Mouse (Mus musculus) adrenal gland (tissue): ENCODE measurements around the gene Rdm1.
"Not testable (repeated sequence)": the region's sequence is repeated elsewhere in the genome, so short reads cannot be mapped to it uniquely, and the experiment has no call there.

Source experiments
- intact Hi-C: fragments of 180-260 bp; cut with DNase I; formaldehyde crosslinking; loops from one replicate; pipeline ENCODE4 v1.15.1; 2025
- long read RNA-seq, 2 experiments: library from polyadenylated mRNA; unstranded; transcript quantifications; one replicate each; pipeline ENCODE4 v2.0.0; 2020; ENCODE audit warnings: borderline replicate concordance in 1 of 2; ENCODE audit not compliant: insufficient replicate concordance in 1 of 2

Gene Rdm1
- long read RNA-seq, experiment 1, transcript Rdm1-201 (7 exons, 1,124 nt), result major isoform, 76 of 83 reads
- long read RNA-seq, experiment 1, partial matches to known transcripts, result 0 of 83 reads
- long read RNA-seq, experiment 1, other reads (novel, unspliced or antisense), result 7 of 83 reads
- long read RNA-seq, experiment 2, transcript Rdm1-201 (7 exons, 1,124 nt), result major isoform, 92 of 102 reads
- long read RNA-seq, experiment 2, partial matches to known transcripts, result 0 of 102 reads
- long read RNA-seq, experiment 2, other reads (novel, unspliced or antisense), result 10 of 102 reads

DNA sequence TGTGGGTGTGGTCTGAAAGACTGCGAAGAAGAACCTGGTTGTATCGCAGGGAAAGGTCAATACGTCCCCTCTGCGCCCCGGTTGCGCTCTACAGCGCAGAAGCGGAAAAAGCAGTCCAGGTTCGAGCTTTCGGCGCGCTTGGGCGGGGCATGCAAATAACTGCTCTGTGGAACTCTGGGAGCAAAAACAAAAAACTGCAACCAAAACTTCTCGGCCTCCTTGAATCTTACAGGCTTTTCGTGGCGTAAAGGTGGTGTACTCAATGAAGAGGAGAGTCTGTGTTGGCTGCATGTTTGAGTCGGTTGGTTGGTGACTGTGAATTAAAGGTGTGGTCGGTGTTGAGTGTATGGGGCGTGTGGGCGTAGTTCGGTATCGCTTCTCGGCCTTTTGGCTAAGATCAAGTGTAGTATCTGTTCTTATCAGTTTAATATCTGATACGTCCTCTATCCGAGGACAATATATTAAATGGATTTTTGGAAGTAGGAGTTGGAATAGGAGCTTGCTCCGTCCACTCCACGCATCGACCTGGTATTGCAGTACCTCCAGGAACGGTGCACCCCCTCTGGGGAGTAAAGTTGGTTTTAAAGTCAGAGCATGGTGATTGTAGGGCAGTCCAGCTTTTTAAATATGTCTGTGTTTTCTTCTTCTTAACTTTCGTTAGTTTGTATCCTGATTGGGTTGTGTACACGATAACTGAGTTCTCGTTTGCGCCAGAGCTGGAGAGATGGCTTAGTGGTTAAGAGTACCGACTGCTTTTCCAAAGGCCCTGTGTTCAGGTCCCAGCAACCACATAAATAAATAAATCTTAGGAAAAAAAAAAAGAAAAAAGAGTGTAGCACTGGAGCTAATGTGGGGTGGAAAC, at the start of gene Rdm1:
TSS of gene Rdm1 (plus strand) at position 201 of the 862 bp plus-strand sequence.
- intact Hi-C loops, result no loop called here

DNA sequence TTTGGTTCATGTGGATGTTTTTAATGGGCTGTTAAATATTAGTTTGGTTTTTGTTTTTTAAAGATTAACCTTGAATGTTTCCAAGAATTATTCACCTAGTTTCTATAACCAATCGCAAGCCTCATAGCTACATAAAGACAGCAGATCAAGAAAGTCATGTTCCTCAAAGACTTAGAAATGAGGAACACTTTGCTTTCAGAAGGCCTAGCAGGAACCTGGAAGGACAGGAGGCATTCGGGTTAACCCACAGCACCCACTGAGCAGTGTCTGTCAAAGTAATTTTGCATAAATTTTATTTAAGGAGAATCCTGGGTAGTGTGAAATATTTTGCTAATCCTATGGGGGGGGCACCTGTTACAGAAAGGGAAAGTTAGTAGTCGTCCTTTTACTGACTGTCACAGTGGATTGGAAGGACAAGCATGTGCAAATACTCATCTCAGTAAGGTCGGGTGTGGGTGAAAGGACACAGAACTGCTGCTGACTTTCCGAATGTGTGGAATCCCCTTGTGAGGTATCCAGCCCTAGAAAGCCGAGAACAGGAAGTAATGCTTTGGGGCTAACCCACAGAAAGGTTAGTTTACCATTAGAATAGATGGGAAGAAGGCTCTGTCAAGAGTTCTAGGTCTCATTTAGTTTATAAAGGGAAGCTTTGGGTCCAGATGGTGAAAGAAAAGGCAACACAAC, 45.8 kb upstream of the Rdm1 start:
- intact Hi-C loops, result no loop called here

DNA sequence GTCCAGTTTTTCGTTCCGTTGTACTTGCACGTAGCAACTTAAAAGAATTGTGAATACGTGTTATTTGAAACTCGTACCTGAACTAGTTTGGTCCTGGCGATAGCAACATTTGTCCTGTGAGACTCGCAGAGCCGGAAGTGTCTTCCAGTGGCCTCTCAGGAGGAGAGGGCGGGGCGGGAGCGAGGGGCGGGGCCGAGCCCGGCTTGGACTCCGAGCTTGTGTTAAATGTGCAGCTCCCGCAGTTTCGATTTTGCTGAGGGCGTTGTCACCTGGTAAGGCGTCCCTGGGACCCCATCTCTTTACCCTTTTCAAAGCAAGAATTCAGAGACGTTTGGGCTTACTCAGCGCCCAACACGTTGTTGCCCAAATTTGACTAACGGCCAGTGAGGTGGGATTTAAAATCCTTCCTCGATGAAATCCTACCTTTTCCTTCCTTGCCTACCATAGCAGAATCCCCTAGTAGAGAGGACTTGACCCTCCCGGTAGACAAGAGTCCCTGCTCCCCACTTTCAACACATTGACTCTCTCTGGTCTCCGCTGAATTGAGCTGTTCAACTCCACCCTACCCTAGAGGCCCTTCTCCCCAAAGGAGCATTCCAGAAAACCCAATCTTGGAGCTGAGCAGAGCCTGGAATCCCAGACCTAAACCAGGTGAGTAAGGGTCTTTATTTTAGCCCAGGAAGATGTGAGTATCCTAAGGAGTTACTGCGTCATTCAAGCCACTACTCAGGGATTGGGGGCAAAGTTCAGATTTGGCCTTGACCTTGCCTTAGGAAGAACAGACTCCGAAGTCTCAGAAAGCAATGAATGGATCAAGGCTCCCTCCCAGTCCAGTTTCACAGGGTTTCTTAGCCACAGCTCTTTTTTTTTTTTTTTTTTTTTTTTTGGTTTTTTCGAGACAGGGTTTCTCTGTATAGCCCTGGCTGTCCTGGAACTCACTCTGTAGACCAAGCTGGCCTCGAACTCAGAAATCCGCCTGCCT, 44.6 kb upstream of the Rdm1 start, which contains the start of gene Tmem106a:
TSS of gene Tmem106a (plus strand) at position 189 of the 982 bp plus-strand sequence.
- intact Hi-C loops, result no loop called here

DNA sequence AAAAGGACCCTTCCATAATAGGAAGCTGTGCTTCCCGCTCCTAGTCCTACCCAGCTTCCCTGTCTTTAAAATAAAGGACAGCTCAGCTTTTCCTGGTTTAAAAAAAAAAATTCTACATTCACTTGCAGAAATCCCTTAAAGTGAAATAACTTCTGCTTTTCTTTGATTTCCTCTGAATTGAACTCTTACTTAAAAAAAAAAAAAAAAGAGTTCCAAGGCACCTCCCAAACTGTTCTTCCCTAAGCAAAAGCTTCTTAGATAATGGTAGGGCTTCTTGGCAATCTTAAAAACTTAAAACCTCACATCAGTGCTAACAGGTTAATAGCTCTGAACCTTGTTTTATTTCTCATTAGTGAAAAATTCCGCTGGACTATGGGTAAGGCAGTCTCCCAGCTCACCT, 43.8 kb upstream of the Rdm1 start:
- intact Hi-C loops, result no loop called here

DNA sequence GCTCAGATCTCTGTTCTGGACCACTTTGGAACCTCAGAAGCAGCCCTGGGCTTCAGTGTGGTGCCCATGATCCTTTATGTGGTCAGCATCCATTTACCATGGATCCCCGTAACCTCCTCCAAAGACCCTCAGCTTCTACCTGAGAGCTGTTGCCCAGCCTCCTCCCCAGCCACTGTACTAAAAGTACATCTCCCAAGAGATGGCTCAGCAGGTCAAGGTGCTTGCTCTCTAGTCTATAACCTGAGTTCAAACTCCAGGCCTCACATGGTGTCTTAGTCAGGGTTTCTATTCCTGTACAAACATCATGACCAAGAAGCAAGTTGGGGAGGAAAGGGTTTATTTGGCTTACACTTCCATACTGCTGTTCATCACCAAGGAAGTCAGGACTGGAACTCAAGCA, 42.0 kb upstream of the Rdm1 start:
- intact Hi-C loops, result not testable (repeated sequence)

DNA sequence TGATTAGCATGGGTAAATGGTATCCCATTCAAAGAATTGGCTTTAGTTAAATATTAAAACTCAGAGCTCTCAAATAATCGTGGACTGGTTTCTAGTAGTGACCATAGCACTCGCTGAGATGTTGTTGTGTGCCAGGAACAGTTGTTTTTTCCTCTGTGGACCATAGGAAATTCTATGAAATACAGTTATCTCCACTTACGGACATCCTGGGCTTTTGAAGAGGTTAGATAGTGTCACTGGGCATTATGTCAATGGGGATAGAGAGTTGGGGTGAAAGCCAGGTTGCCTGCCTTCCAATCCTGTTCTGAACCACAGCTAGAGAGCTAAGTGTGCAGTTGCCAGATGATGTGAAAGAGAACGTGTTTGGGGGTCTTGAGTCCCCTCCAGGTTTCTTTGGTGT, 41.2 kb upstream of the Rdm1 start:
- intact Hi-C loops, result no loop called here

DNA sequence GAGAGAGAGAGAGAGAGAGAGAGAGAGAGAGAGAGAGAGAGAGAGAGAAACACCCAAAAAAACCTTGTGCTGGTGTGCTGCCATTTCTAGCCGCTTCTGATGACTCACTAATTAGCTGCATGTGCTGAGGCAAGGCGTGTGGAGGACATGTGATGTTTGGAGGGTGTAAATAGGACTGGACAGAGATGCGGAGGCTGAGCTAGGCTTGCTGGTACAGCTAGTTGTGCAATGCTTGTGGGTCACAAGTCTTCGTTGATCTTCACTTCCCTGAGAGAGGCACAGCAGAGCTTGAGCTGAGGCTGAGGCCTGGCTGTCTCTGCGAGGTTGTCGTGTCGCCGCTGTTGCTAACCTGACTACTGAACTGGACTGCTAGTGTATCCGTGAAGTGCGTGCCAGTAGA, 39.3 kb upstream of the Rdm1 start:
- intact Hi-C loops, result no loop called here

DNA sequence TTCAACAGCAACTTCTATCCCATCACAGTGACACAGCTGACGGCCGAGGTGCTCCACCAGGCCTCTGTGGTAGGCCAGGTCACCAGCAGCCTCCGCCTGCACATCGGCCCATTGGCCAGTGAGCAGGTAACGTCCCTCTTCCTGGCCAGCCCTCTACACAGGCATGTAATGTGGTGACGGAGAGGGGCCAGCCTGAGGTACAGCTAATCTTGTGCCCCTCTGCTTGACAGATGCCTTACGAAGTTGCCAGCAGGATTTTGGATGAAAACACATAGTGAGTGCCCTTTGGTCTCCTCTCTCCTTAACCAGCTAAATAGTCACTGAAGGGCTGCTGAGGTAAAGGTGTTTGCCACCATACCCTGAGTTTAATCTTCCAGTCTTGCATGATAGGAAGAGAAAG, 38.1 kb upstream of the Rdm1 start:
- intact Hi-C loops, result no loop called here

DNA sequence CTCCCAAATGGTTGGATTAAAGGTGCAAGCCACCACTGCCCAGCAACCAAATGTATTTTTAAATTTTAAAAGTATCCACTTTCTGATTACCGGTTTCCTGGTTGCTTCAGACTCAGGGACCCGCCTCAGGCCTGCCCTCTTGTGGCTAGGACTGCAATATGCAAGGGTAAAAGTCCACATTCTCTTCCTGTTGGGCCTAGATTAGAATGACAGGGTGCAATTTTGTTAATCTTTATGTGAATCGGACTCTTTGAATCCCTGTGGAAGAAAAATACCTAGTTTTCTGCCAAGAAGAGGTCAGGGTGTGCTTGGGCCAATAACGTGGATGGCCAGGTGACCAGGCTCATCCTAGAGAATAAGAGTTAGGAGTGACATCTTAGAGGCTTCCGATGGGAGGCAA, 37.6 kb upstream of the Rdm1 start:
- intact Hi-C loops, result no loop called here

DNA sequence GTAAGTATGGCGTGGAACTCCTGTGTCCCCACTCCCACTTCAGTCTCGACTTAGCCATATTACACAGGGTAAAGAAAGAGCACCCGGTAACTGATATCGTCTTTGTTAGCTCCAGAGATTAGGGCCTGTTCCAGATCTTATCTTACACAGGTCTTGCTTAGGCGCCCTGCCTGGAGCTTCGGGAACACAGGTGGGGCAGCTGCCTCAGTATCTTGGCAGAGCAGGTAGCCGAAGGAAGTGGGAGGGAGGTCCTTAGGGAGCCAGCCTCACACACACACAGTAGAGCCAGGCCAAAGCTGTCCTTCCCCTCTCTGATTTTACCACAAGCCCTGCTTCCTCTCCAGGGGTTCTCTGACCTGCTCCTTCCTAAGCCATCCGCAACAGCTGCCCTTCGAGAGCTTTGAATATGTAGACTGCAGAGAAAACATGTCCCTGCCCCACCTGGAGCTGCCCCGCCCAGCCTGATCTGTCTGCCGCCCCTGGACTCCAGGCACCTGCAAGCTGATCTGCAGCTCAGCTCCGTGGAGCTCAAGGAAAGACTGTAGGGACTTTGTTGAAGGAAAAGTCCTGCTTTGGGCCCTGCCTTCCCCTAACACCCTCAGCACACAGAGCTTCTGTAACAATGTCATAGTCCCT, 36.9 kb upstream of the Rdm1 start:
- intact Hi-C loops, result no loop called here

DNA sequence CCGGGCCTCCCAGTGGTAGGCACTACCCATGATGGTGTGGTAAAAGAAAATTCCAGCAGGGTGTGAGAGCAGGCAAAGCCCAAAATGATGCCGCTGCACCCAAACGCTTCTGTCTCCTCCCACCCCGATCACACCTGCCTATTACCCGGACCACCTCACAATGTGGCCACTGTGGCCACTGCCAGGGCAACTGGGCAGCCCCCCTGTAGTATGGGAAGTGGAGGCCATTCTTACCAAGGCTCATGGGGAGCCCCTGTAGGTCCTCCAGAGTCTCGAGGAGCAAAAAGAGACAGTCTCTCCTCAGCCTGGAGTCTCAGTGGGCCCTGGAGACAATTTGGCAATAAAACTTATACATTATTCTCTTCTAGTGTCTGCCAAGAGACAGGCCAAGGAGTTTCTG, 27.8 kb upstream of the Rdm1 start, which contains the start of gene Gm11634:
TSS of gene Gm11634 (minus strand) at position 101 of the 400 bp plus-strand sequence.
- intact Hi-C loops, result no loop called here

DNA sequence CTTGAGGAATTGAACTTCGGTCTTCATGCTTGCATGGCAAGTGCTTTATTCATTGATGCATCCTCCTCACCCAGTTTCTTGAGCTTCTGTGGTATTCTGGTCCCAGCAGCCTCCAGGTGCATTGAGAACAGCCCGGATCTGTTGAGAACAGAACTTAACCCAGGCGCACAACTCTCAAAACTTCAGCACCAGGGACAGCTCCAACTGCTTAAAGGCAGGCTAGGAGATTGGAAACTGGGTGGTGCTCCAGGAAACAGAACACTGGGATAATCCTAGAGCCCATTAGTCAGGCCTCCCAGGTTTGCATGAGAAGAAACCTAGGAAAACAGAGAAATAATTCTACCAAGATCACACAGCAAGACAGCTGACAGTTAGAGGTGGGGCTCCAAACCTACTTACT, 24.5 kb upstream of the Rdm1 start:
- intact Hi-C loops, result no loop called here

DNA sequence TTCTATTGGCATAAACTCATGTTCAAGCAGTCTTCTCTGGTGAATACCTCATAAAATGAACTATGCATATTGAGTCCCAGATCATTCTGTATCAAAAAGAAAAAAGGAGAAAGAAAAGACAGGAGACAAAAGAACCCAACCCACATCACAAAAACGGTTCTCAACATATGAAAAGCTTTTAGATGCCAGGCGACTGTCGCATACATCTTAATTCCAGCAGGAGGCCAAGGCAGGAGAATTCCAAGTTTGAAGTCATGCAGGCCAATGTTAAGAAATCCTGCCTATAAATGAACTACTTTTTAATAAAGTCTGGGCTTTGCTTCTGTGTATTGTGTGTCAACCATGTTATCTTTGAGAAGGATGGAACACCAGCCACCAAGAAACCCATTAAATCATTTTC, 22.9 kb upstream of the Rdm1 start:
- intact Hi-C loops, result no loop called here

DNA sequence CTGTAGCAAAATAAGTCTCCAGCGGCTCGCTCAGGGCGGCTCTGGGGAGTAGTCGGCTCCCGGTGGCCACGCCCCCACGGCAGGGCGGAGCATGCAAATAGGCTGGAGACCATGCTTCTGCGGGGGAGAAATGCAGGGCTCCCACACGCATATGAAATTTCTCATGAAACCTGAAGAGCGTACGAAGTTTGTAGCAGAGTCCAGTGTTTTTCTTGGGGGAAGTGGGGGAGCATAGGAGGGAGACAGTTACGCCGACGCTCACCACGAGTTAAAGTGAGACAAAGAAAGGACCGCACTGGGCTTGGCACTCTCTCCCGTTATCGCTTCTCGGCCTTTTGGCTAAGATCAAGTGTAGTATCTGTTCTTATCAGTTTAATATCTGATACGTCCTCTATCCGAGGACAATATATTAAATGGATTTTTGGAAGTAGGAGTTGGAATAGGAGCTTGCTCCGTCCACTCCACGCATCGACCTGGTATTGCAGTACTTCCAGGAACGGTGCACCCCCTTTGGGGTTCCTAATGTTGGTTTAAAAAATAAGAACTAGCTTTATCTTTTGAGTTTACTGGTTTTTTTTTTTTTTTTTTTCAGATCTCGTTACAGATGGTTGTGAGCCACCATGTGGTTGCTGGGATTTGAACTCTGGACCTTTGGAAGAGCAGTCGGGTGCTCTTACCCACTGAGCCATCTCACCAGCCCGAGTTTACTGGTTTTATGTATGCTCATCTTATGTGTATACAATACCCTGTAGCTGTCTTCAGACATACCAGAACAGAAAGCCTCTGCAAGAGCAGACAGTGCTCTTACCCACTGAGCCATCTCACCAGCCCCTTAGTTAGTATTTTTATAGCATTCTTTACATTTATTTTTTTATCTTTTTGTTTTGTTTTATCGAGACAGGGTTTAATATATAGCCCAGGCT, 22.2 kb upstream of the Rdm1 start:
- intact Hi-C loops, result not testable (repeated sequence)

DNA sequence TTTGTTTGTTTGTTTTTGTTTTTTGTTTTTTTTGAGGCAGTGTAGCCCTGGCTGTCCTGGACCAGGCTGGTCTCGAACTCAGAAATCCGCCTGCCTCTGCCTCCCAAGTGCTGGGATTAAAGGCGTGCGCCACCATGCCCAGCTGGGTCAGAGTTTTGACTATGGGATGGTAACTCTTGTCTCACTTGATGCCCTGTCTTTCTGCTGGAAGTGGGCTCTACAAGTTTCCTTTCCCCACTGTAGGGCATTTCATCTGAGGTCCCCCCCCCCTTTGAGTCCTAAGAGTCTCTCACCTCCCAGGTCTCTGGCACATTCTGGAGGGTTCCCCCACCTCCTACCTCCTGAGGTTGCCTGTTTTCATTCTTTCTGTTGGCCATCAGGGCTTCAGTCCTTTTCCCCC, 19.9 kb upstream of the Rdm1 start:
- intact Hi-C loops, result not testable (repeated sequence)

DNA sequence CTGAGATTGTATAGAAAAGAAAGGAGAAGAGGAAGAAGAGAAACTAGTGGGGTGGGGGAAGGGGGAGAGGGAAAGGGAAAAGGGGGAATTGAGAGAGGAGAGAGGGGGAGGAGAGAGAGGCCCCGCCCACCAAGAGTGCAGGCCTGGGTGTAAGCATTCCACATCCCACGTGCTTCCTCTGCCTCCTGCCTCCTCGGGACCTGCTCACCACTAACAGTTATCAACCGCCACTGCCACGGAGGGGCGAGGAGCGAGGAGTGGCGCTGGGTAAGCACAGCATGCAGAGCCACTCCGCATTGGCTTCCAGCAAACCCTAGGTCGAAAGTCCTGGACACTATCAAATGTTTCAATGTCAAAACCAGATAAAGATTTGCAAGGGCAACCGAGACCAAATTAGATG, 16.6 kb upstream of the Rdm1 start:
- intact Hi-C loops, result no loop called here

DNA sequence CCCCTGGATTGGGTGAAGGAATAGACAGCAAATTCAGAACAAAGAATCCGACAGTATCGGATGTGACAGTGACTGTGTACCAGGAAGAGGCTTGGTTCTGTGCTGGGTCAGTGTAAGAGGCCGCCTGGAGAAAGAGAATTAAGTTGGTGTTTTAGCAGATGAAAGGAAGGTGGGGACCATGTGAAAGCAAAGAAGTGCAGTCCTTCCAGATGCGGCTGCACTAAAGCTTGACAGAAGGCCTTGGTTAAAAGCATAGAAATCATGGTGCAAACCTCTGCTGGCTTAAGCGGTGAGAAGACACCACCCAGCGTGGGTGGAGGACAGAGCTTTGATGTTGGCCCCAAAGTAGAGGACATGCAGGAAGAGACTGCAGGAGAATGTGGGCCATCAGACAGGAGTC, 13.4 kb upstream of the Rdm1 start:
- intact Hi-C loops, result no loop called here

DNA sequence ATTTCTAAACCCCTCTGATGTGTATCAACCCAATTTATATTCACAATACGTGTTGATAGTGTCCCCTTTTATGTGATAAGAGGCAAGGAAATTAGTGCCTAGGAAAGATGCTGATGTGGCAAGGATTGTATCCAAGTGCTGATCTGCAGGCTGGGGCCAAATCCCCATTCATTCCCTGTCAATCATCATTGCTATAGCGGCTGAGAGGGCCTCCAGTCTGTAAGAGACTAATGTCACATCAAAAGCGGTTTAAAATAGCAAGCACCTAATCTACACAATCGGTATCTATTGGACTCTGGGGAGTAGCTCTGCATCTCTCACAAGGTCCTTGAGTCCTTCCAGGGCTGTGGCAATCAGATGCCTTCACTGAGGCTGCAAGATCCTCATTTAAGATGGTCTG, 12.9 kb upstream of the Rdm1 start:
- intact Hi-C loops, result no loop called here

DNA sequence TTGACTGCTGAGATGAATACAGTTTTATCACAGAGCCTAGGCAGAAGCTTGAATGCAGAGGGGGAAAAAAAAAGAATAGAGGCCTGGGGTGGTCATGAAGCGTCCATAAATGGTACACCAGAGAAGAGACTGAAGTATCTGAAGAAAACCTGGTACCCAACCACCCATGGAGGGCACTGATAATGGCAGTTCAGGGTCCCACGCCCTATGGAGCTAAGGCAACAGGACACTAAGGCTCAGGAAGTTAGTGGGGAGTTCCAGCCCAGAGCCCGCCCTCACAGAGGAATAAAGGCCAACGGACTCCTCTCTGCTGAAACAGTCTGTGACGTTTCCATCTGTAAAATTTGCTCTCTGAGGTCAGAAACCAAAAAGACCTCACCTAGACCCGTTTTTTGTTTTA, 11.6 kb upstream of the Rdm1 start:
- intact Hi-C loops, result no loop called here
